Mouse (Mus musculus): ENCODE measurements around the gene Opcml. TPM values are rescaled to one million over a fixed set of nuclear protein-coding genes. Genes with fewer than 3 reads are reported as not detected.

Opcml gene
- polyA plus RNA-seq, 1 experiment from 2014 or later: 1.9 TPM

DNA sequence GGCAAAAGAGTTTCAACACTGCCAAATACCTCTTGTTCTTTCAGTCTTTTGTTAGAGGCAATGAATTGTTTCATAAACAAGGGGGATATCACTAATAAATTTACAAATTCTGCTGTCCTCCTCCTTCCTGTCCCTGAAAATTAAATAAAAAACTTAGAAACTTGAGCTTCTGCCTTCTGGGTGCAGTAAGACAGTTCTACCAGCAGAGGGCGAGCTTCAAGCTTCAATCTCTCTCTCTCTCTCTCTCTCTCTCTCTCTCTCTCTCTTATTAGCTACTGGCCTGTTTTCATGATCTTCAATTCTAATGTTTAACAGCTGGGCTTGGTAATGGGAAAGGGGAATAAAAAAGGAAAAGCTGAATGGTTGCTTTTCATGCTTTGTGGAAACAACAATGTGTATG is 615.2 kb downstream of the Opcml start:
- ATAC-seq (replicated peaks; ENCODE audit: insufficient number of reproducible peaks, low FRiP score, low TSS enrichment): no peak
- Histone ChIP-seq H3K9me3 (replicated peaks; ENCODE audit: control insufficient read depth, low read length) (no peaks in the 10 kb centered on the region), H3K27ac (ENCODE audit: low read depth, low read length) (no peak overlapping the region), H3K4me2 (no peak overlapping the region), H3K27me3 (ENCODE audit: control insufficient read depth, insufficient read depth, low read length) (peaks cover 24% of the 10 kb centered on the region), H3K9ac (ENCODE audit: low read depth, low read length) (no peak overlapping the region), H3K36me3 (ENCODE audit: control insufficient read depth, insufficient read depth, low read length) (no peaks in the 10 kb centered on the region), H3K4me3 (ENCODE audit: low read depth, low read length) (no peak overlapping the region), H3K4me1 (ENCODE audit: control insufficient read depth, insufficient read depth, low read length) (0 out of 2 replicates have a peak, but pooled peaks cover 2% of the 10 kb centered on the region)
- 4% methylated on average over 1 of the region's 1 CpGs for WGBS (ENCODE audit: insufficient replicate concordance)

DNA sequence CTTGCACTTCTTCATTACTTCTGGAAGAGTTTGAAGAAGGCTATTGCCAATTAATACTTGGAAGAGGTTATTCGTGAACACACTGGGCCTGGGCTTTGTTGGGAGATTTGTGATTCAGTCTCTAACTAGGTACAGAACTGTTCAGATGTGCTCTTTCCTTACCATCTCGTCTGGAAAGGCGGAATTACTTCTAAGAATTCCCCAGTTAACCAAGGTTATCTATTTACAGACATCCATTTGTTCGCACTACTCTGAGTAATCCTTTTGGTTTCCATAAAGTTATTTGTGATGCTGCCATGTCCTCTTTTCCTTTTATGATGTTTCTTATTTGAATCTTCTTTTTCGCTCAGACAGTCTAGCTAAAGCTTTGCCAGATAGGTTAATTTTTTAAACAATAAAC is 630.2 kb downstream of the Opcml start:
- WGBS (ENCODE audit: insufficient replicate concordance): 83% methylated on average over 5 of the region's 5 CpGs
- no peak overlapping the region for H3K9ac ChIP-seq (ENCODE audit: low read depth, low read length)
- no peak overlapping the region for H3K4me2 ChIP-seq
- no peaks in the 10 kb centered on the region for H3K4me1 ChIP-seq (ENCODE audit: control insufficient read depth, insufficient read depth, low read length)
- no peaks in the 10 kb centered on the region for H3K36me3 ChIP-seq (ENCODE audit: control insufficient read depth, insufficient read depth, low read length)
- H3K9me3 ChIP-seq (replicated peaks; ENCODE audit: control insufficient read depth, low read length): no peaks in the 10 kb centered on the region
- H3K27me3 ChIP-seq (ENCODE audit: control insufficient read depth, insufficient read depth, low read length): no peaks in the 10 kb centered on the region
- H3K27ac ChIP-seq (ENCODE audit: low read depth, low read length): no peak overlapping the region
- no peak overlapping the region for H3K4me3 ChIP-seq (ENCODE audit: low read depth, low read length)
- ATAC-seq (replicated peaks; ENCODE audit: insufficient number of reproducible peaks, low FRiP score, low TSS enrichment): no peak

DNA sequence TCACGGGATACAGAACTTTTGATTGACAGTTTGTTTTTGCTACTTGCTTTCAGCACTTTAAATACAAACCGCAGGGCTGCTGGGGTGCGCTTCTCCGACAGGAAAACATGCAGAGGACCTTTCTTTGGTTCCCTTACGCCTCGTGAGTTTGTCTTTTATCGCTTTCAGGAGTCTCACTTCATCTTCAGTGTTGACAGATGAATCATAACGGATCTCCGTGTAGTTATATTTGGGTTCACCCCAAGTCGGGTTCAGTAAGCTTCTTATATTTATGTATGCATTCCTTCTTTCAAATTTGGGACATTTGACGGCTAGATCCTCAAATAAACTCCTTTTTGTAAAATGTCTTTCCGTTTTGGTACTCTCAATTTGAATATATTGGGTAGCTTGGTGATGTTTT is 632.8 kb downstream of the Opcml start:
- no peaks in the 10 kb centered on the region for H3K27me3 ChIP-seq (ENCODE audit: control insufficient read depth, insufficient read depth, low read length)
- no peaks in the 10 kb centered on the region for H3K9me3 ChIP-seq (replicated peaks; ENCODE audit: control insufficient read depth, low read length)
- H3K9ac ChIP-seq (ENCODE audit: low read depth, low read length): no peak overlapping the region
- ATAC-seq (replicated peaks; ENCODE audit: insufficient number of reproducible peaks, low FRiP score, low TSS enrichment): no peak
- H3K27ac ChIP-seq (ENCODE audit: low read depth, low read length): no peak overlapping the region
- H3K4me2 ChIP-seq: no peak overlapping the region
- WGBS (ENCODE audit: insufficient replicate concordance): 39% methylated on average over 12 of the region's 12 CpGs
- H3K4me1 ChIP-seq (ENCODE audit: control insufficient read depth, insufficient read depth, low read length): no peaks in the 10 kb centered on the region
- no peaks in the 10 kb centered on the region for H3K36me3 ChIP-seq (ENCODE audit: control insufficient read depth, insufficient read depth, low read length)
- H3K4me3 ChIP-seq (ENCODE audit: low read depth, low read length): no peak overlapping the region

DNA sequence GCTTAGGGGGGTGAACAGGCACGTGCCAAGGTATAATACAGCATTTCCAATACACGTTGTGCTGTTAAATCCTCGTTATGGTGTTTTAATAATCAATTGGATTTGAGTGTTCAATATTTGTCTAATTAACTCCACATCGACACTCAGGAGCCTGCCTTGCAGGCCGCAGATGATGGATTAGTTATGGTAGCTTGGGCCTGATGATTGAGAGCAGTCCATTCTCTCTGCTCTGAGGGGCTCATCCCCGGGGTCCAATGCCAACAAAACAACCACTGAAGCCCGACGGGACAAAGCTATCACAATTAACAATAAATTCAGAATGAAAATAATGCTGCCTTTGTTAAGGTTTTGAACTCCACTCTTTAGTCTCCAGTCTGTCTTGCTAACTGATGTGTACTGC is 641.6 kb downstream of the Opcml start:
- no peak for ATAC-seq (replicated peaks; ENCODE audit: insufficient number of reproducible peaks, low FRiP score, low TSS enrichment)
- Histone ChIP-seq H3K4me3 (ENCODE audit: low read depth, low read length) (no peak overlapping the region), H3K27ac (ENCODE audit: low read depth, low read length) (no peak overlapping the region), H3K36me3 (ENCODE audit: control insufficient read depth, insufficient read depth, low read length) (no peaks in the 10 kb centered on the region), H3K4me1 (ENCODE audit: control insufficient read depth, insufficient read depth, low read length) (no peaks in the 10 kb centered on the region), H3K27me3 (ENCODE audit: control insufficient read depth, insufficient read depth, low read length) (no peaks in the 10 kb centered on the region), H3K4me2 (no peak overlapping the region), H3K9me3 (replicated peaks; ENCODE audit: control insufficient read depth, low read length) (no peaks in the 10 kb centered on the region), H3K9ac (ENCODE audit: low read depth, low read length) (no peak overlapping the region)
- 80% methylated on average over 8 of the region's 8 CpGs for WGBS (ENCODE audit: insufficient replicate concordance)

DNA sequence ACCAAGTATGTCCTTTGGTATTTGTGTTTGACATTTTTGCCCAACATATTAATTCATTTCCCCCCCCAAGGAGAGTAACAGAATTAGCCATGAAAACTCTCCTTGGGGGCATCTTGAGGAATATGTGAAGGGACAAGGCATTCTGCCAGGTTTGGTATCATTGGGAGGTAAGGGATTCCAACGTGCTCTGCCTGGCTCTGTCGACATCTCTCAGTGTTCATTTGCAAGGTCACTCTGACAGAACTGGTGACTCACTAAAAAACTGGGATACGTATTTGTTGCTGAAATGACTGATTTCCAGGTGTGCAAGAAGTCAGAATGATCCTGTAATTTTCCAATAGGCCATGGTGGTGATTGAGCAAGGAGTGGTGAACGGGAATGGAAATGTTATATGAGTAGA is 648.2 kb downstream of the Opcml start:
- Histone ChIP-seq H3K4me3 (ENCODE audit: low read depth, low read length) (no peak overlapping the region), H3K4me2 (no peak overlapping the region), H3K9me3 (replicated peaks; ENCODE audit: control insufficient read depth, low read length) (no peaks in the 10 kb centered on the region), H3K36me3 (ENCODE audit: control insufficient read depth, insufficient read depth, low read length) (no peaks in the 10 kb centered on the region), H3K4me1 (ENCODE audit: control insufficient read depth, insufficient read depth, low read length) (peaks cover 6% of the 10 kb centered on the region; the same call in 1 of the 2 replicates), H3K27me3 (ENCODE audit: control insufficient read depth, insufficient read depth, low read length) (no peaks in the 10 kb centered on the region), H3K27ac (ENCODE audit: low read depth, low read length) (no peak overlapping the region), H3K9ac (ENCODE audit: low read depth, low read length) (no peak overlapping the region)
- 71% methylated on average over 4 of the region's 4 CpGs for WGBS (ENCODE audit: insufficient replicate concordance)
- ATAC-seq (replicated peaks; ENCODE audit: insufficient number of reproducible peaks, low FRiP score, low TSS enrichment): no peak

DNA sequence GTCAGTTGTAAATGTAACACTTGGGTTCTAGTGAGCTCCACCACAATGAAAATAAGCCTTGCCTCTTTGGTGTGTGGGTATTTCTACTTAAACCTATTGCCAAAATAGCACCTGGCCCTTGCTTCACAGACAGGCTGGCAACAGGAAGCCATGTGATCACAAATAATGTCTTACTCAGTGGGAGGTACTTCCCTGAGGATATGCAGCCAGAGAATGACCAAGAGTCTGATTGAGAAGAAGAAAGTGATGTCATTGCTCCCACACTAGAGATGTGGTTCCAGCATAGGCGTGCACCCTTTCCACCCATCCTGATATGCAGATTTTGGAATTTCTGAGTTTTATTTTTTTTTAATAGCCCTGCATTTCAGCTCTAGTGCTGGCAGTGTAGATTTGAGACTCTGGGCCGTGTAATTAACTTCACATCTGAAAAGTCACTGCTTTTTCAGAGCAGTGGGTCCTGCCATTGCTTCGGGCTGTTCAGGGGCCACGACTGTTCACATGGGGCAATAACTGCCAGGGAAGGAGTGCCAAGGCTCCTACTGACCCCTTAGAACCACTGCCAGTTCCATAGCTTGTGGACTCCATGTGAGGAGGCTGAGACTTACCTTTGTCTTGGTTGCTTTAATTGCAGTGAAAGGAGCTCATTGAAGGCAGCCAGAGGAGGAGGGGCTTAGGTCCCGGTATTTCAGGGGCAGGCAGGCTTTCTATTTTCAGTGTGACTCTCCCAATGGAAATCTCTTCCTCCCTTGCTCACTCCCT is 649.0 kb downstream of the Opcml start:
- no peak overlapping the region for H3K4me3 ChIP-seq (ENCODE audit: low read depth, low read length)
- ATAC-seq (replicated peaks; ENCODE audit: insufficient number of reproducible peaks, low FRiP score, low TSS enrichment): no peak
- H3K36me3 ChIP-seq (ENCODE audit: control insufficient read depth, insufficient read depth, low read length): no peaks in the 10 kb centered on the region
- no peak overlapping the region for H3K27ac ChIP-seq (ENCODE audit: low read depth, low read length)
- H3K4me1 ChIP-seq (ENCODE audit: control insufficient read depth, insufficient read depth, low read length): peaks cover 6% of the 10 kb centered on the region; the same call in 1 of the 2 replicates
- WGBS (ENCODE audit: insufficient replicate concordance): 64% methylated on average over 5 of the region's 5 CpGs
- no peak overlapping the region for H3K9ac ChIP-seq (ENCODE audit: low read depth, low read length)
- H3K9me3 ChIP-seq (replicated peaks; ENCODE audit: control insufficient read depth, low read length): no peaks in the 10 kb centered on the region
- H3K27me3 ChIP-seq (ENCODE audit: control insufficient read depth, insufficient read depth, low read length): no peaks in the 10 kb centered on the region
- H3K4me2 ChIP-seq: no peak overlapping the region

DNA sequence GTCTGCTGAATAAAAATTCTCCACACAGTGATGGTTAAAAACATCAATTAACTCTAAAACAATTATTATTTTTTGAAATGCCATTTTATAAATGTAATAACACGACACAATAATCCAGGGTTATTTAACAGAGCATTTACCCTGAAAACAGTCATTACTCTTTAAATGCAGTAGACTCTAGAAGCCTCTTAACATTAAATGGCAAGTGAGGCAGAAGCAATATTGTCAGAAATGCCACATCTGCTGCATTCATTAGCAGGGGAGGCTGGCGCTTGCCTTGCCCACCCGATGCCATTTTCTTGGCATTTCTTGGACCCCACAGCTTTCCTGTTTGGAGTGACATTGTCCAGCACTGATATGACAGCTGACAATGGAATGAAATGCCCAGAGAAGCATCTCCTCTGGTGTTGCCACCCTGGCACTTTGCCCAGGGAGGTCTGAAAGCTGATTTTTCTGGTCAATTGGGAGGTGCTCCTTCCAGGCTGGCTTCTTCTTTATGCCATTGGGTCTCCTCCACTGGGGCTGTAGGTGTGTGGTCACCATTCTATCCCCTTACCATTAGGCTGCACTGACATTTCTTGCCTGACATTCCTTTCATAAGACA is 649.7 kb downstream of the Opcml start:
- H3K4me1 ChIP-seq (ENCODE audit: control insufficient read depth, insufficient read depth, low read length): peaks cover 6% of the 10 kb centered on the region; the same call in 1 of the 2 replicates
- 79% methylated on average over 3 of the region's 3 CpGs for WGBS (ENCODE audit: insufficient replicate concordance)
- no peaks in the 10 kb centered on the region for H3K9me3 ChIP-seq (replicated peaks; ENCODE audit: control insufficient read depth, low read length)
- H3K27me3 ChIP-seq (ENCODE audit: control insufficient read depth, insufficient read depth, low read length): no peaks in the 10 kb centered on the region
- H3K36me3 ChIP-seq (ENCODE audit: control insufficient read depth, insufficient read depth, low read length): no peaks in the 10 kb centered on the region
- ATAC-seq (replicated peaks; ENCODE audit: insufficient number of reproducible peaks, low FRiP score, low TSS enrichment): no peak
- H3K4me2 ChIP-seq: no peak overlapping the region
- H3K27ac ChIP-seq (ENCODE audit: low read depth, low read length): no peak overlapping the region
- H3K4me3 ChIP-seq (ENCODE audit: low read depth, low read length): no peak overlapping the region
- H3K9ac ChIP-seq (ENCODE audit: low read depth, low read length): no peak overlapping the region

DNA sequence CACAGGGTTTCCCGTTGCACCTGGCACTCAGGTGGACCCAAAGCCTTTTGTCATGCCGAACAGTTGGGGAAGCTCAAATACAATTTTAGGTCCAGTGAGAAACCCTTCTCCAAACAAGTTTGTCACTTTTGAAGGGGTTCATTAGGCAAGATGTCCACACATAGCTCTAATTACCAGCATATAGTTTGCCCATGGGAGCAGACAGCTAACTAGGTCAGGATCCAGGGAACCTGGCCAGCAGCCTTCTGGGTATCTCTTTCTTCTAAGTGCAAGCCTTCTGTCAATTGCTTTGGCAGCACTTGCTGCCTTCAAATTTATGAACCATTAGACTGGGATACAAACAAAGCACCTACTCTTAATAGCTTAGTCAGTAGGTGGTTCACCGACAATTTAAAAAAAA is 653.9 kb downstream of the Opcml start:
- 87% methylated on average over 3 of the region's 3 CpGs for WGBS (ENCODE audit: insufficient replicate concordance)

DNA sequence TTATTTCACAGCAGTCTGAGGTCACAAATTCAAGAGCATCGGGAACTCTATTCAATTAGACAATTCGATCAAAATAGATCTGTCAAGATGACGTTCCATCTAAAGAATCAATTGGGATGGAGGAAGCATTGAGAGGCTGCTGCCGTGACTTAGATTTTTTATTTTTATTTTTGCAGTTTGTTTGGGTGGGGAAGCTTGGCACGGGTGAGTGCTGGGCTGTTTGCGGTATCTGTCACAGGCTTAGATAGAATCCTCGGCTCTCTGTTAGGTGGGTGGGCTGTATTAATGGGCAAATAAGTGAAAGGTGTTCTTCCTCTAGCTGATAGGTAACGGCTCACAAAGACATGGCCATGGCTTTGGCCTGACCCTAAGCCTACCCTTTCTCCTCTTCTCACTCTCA is 654.4 kb downstream of the Opcml start:
- Histone ChIP-seq H3K27me3 (ENCODE audit: control insufficient read depth, insufficient read depth, low read length) (no peaks in the 10 kb centered on the region), H3K9ac (ENCODE audit: low read depth, low read length) (no peak overlapping the region), H3K9me3 (replicated peaks; ENCODE audit: control insufficient read depth, low read length) (no peaks in the 10 kb centered on the region), H3K4me3 (ENCODE audit: low read depth, low read length) (no peak overlapping the region), H3K36me3 (ENCODE audit: control insufficient read depth, insufficient read depth, low read length) (no peaks in the 10 kb centered on the region), H3K4me1 (ENCODE audit: control insufficient read depth, insufficient read depth, low read length) (peaks cover 3% of the 10 kb centered on the region; the same call in 1 of the 2 replicates), H3K4me2 (no peak overlapping the region), H3K27ac (ENCODE audit: low read depth, low read length) (no peak overlapping the region)
- WGBS (ENCODE audit: insufficient replicate concordance): 73% methylated on average over 8 of the region's 8 CpGs
- ATAC-seq (replicated peaks; ENCODE audit: insufficient number of reproducible peaks, low FRiP score, low TSS enrichment): no peak

More for the DNA sequence above, 653.9 kb downstream of the Opcml start:
- H3K4me1 ChIP-seq (ENCODE audit: control insufficient read depth, insufficient read depth, low read length): peaks cover 6% of the 10 kb centered on the region; the same call in 1 of the 2 replicates
- H3K9me3 ChIP-seq (replicated peaks; ENCODE audit: control insufficient read depth, low read length): no peaks in the 10 kb centered on the region
- no peaks in the 10 kb centered on the region for H3K36me3 ChIP-seq (ENCODE audit: control insufficient read depth, insufficient read depth, low read length)
- no peaks in the 10 kb centered on the region for H3K27me3 ChIP-seq (ENCODE audit: control insufficient read depth, insufficient read depth, low read length)
- H3K4me2 ChIP-seq: no peak overlapping the region
- no peak overlapping the region for H3K9ac ChIP-seq (ENCODE audit: low read depth, low read length)
- no peak for ATAC-seq (replicated peaks; ENCODE audit: insufficient number of reproducible peaks, low FRiP score, low TSS enrichment)
- no peak overlapping the region for H3K27ac ChIP-seq (ENCODE audit: low read depth, low read length)
- no peak overlapping the region for H3K4me3 ChIP-seq (ENCODE audit: low read depth, low read length)

All from heart, embryonic 11.5 days (tissue).